Mouse (Mus musculus): ENCODE measurements around the gene Wdr74. TPM values are rescaled to one million over a fixed set of nuclear protein-coding genes. Genes with fewer than 3 reads are reported as not detected.

Gene Wdr74
- polyA plus RNA-seq, 1 experiment from 2014 or later: 48.7 TPM

DNA sequence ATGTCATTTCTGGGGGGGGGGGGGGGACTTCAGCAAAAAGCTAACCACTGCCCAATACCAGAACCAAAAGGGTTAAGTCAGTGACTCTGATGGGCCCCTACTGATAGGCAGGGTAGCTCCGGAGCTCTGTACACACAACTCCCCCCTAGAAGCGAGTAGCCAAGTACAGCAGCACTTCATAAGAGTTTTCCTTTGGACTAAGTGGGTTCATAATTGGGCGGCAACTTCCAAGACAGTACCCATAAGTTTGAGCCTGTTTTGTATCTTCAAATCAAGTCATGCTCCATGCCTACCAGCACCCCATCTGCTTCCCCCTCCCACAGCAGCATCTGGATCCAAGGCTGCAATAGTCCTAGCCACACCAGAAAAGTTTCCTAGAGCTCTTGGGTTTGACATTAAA, 20.0 kb downstream of the Wdr74 start:
- Histone ChIP-seq H3K4me1 (ENCODE audit: insufficient read depth, low read depth, low read length) (peaks cover 6% of the 10 kb centered on the region; the same call in 1 of the 2 replicates), H3K9ac (replicated peaks; ENCODE audit: low read depth) (no peak overlapping the region), H3K27me3 (replicated peaks; ENCODE audit: insufficient read depth, low read length) (no peaks in the 10 kb centered on the region), H3K4me2 (replicated peaks; ENCODE audit: low read depth, low read length) (peak overlapping the region; percentile 75; the same call in 1 of the 2 replicates), H3K27ac (ENCODE audit: low read length) (peak overlapping the region; percentile 93), H3K4me3 (ENCODE audit: low read depth, low read length) (no peak overlapping the region), H3K9me3 (ENCODE audit: low read length) (no peaks in the 10 kb centered on the region), H3K36me3 (ENCODE audit: insufficient read depth, low read length) (peaks cover 17% of the 10 kb centered on the region)
- TF ChIP-seq EP300 (IDR thresholded peaks at IDR 0.05) (no peak), CTCF (IDR thresholded peaks at IDR 0.05) (no peak)
- DNase-seq (ENCODE audit: low spot score): no peak
- 45% methylated on average over 3 of the region's 3 CpGs for WGBS
- ATAC-seq: no peak

DNA sequence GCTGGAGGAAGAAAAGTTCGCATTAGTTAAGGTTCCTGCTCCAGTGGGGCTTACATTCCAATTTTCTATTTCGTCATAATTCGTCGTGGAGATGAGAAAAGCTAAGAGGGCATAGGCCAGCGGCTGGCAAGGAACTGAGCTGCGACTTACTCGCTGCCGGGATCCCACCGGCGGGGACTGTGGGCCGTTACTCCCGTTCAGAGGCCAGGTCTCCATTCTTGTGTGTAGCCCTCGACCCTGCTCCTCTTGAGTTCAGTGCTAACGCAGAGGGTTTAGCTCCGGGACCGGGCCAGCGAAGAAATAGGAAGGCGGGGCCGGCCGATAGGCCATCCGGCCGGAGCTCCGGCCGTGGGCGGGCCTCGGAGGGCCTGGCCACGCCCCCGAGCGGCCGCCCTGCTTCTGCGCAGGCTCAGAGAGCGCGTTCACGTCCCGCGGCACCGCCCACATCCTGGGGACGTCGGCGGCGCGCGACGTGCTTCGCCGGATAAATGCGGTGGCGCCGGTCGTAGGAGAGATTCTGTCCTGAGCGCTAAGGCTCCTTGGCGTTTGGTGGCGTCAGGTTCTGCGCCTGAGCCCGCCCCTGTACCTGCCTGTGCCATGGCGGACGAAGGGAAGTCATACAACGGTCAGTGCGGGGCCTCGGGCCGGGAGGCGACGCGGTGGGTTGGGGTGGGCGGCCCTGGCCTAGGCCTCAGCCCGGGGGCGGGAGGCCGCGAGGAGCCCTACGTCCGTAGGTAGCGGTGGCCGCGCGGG, 21.2 kb downstream of the Wdr74 start, which contains the start of gene Nxf1:
TSS of gene Nxf1 (plus strand) at position 439 of the 753 bp plus-strand sequence.
- peak within 1 kb of the TSS; percentile 93 for H3K27ac ChIP-seq (ENCODE audit: low read length)
- peak within 1 kb of the TSS; percentile 75 for H3K4me2 ChIP-seq (replicated peaks; ENCODE audit: low read depth, low read length)
- no peak for TF ChIP-seq EP300 (IDR thresholded peaks at IDR 0.05)
- peak; percentile 31 for TF ChIP-seq CTCF (IDR thresholded peaks at IDR 0.05)
- peak; percentile 97 for ATAC-seq
- peak within 1 kb of the TSS; percentile 96 for H3K9ac ChIP-seq (replicated peaks; ENCODE audit: low read depth)
- H3K4me3 ChIP-seq (ENCODE audit: low read depth, low read length): peak within 1 kb of the TSS; percentile 96
- peaks cover 11% of the 10 kb centered on the region for H3K36me3 ChIP-seq (ENCODE audit: insufficient read depth, low read length)
- DNase-seq (ENCODE audit: low spot score): peak; percentile 97
- no peaks in the 10 kb centered on the region for H3K27me3 ChIP-seq (replicated peaks; ENCODE audit: insufficient read depth, low read length)
- 0% methylated on average over 61 of the region's 75 CpGs for WGBS
- no peaks in the 10 kb centered on the region for H3K9me3 ChIP-seq (ENCODE audit: low read length)
- H3K4me1 ChIP-seq (ENCODE audit: insufficient read depth, low read depth, low read length): peaks cover 6% of the 10 kb centered on the region; the same call in 1 of the 2 replicates

- no peak for DNase-seq (ENCODE audit: low spot score)
- Histone ChIP-seq H3K9me3 (ENCODE audit: low read length) (no peaks in the 10 kb centered on the region), H3K9ac (replicated peaks; ENCODE audit: low read depth) (peak overlapping the region; percentile 96), H3K36me3 (ENCODE audit: insufficient read depth, low read length) (peaks cover 11% of the 10 kb centered on the region), H3K4me1 (ENCODE audit: insufficient read depth, low read depth, low read length) (peaks cover 6% of the 10 kb centered on the region; the same call in 1 of the 2 replicates), H3K4me3 (ENCODE audit: low read depth, low read length) (peak overlapping the region; percentile 96), H3K4me2 (replicated peaks; ENCODE audit: low read depth, low read length) (peak overlapping the region; percentile 75), H3K27me3 (replicated peaks; ENCODE audit: insufficient read depth, low read length) (no peaks in the 10 kb centered on the region), H3K27ac (ENCODE audit: low read length) (peak overlapping the region; percentile 93)
- no peak for TF ChIP-seq CTCF (IDR thresholded peaks at IDR 0.05)
- TF ChIP-seq EP300 (IDR thresholded peaks at IDR 0.05): no peak
- ATAC-seq: no peak
- 2% methylated on average over 14 of the region's 14 CpGs for WGBS
Measured at GRCm38 (mm10) chr19:8757471-8757998, 21.9 kb downstream of the Wdr74 start.

DNA sequence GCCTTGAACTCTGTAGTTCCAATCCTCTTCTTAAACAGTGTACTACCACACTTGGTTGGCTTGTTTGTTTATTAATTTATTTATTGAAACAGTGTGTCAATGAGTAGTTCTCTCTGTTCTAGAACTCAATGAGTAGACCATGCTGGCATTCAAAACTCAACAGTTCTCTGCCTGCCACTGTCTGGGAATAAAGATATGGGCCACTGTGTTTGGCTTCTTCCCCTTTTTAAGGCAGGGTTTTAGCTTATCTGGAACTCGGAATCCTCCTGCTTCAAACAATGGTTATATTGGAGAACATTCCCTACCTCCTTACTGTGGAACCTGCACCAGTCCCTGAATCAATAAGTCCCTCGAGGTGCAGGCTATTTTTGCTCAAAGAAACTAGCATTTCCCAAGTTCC, 23.3 kb downstream of the Wdr74 start:
- DNase-seq (ENCODE audit: low spot score) (no peak), ATAC-seq (no peak)
- WGBS: 73% methylated on average over 2 of the region's 2 CpGs
- no peaks in the 10 kb centered on the region for H3K9me3 ChIP-seq (ENCODE audit: low read length)
- no peak overlapping the region for H3K27ac ChIP-seq (ENCODE audit: low read length)
- no peak overlapping the region for H3K9ac ChIP-seq (replicated peaks; ENCODE audit: low read depth)
- no peaks in the 10 kb centered on the region for H3K27me3 ChIP-seq (replicated peaks; ENCODE audit: insufficient read depth, low read length)
- TF ChIP-seq EP300 (IDR thresholded peaks at IDR 0.05): no peak
- TF ChIP-seq CTCF (IDR thresholded peaks at IDR 0.05): no peak
- no peak overlapping the region for H3K4me3 ChIP-seq (ENCODE audit: low read depth, low read length)
- peaks cover 19% of the 10 kb centered on the region for H3K36me3 ChIP-seq (ENCODE audit: insufficient read depth, low read length)
- H3K4me1 ChIP-seq (ENCODE audit: insufficient read depth, low read depth, low read length): peaks cover 6% of the 10 kb centered on the region; the same call in 1 of the 2 replicates
- H3K4me2 ChIP-seq (replicated peaks; ENCODE audit: low read depth, low read length): no peak overlapping the region

GRCm38 (mm10) chr19:8760757-8761156, 25.1 kb downstream of the Wdr74 start:
- Histone ChIP-seq H3K36me3 (ENCODE audit: insufficient read depth, low read length) (peaks cover 29% of the 10 kb centered on the region), H3K9ac (replicated peaks; ENCODE audit: low read depth) (no peak overlapping the region), H3K4me3 (ENCODE audit: low read depth, low read length) (no peak overlapping the region), H3K27me3 (replicated peaks; ENCODE audit: insufficient read depth, low read length) (no peaks in the 10 kb centered on the region), H3K4me1 (ENCODE audit: insufficient read depth, low read depth, low read length) (peaks cover 6% of the 10 kb centered on the region; the same call in 1 of the 2 replicates), H3K4me2 (replicated peaks; ENCODE audit: low read depth, low read length) (no peak overlapping the region), H3K9me3 (ENCODE audit: low read length) (peaks cover 3% of the 10 kb centered on the region; the same call in 1 of the 2 replicates), H3K27ac (ENCODE audit: low read length) (no peak overlapping the region)
- 93% methylated on average over 2 of the region's 2 CpGs for WGBS
- ATAC-seq: no peak
- no peak for TF ChIP-seq EP300 (IDR thresholded peaks at IDR 0.05)
- TF ChIP-seq CTCF (IDR thresholded peaks at IDR 0.05): peak; percentile 29; the same call in 1 of the 2 replicates
- no peak for DNase-seq (ENCODE audit: low spot score)

GRCm38 (mm10) chr19:8763276-8763675, 27.6 kb downstream of the Wdr74 start:
- Histone ChIP-seq H3K27ac (ENCODE audit: low read length) (no peak overlapping the region), H3K9ac (replicated peaks; ENCODE audit: low read depth) (no peak overlapping the region), H3K36me3 (ENCODE audit: insufficient read depth, low read length) (peaks cover 50% of the 10 kb centered on the region), H3K4me1 (ENCODE audit: insufficient read depth, low read depth, low read length) (peaks cover under 1% of the 10 kb centered on the region; the same call in 1 of the 2 replicates), H3K4me3 (ENCODE audit: low read depth, low read length) (no peak overlapping the region), H3K27me3 (replicated peaks; ENCODE audit: insufficient read depth, low read length) (no peaks in the 10 kb centered on the region), H3K9me3 (ENCODE audit: low read length) (peaks cover 3% of the 10 kb centered on the region; the same call in 1 of the 2 replicates), H3K4me2 (replicated peaks; ENCODE audit: low read depth, low read length) (no peak overlapping the region)
- WGBS: 76% methylated on average over 4 of the region's 4 CpGs
- ATAC-seq: no peak
- TF ChIP-seq CTCF (IDR thresholded peaks at IDR 0.05) (no peak), EP300 (IDR thresholded peaks at IDR 0.05) (no peak)
- no peak for DNase-seq (ENCODE audit: low spot score)

Data from lung, postnatal 0 days (tissue).